Mouse (Mus musculus) megakaryocyte, embryonic 14.5 days (primary cell): Measurements from ENCODE around the gene Omp.

ENCODE experiments used
- FLI1 ChIP-seq: IDR thresholded peaks from 2 replicates; pipeline ENCODE4 v1.6.1; 2012; ENCODE audit warnings: low read length, inconsistent platforms, mixed read lengths
- GATA1 ChIP-seq: IDR thresholded peaks from 3 replicates; pipeline ENCODE4 v1.6.1; 2012; ENCODE audit warnings: mixed read lengths, low read length, inconsistent platforms, borderline replicate concordance

DNA sequence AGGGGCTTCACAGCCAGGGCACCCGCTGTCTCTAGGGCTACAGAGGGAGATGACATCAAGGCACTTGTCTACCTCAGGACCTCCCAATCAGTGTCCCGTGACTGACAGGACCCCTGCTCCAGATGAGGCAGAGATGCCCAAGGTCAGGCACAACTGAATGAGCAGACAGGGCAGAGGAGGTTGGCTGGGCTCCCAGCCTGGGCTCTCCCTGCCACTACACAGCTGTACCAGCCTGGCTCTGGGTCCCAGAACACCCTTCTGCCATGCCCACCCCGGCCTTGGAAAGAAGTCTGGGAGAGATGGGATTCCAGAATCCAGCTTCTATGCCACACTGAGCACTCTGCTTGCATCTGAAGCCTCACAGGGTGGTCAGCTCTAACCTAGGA, 11.0 kb upstream of the Omp start:
- TF ChIP-seq FLI1 (no peak), GATA1 (no peak)
